In genomic region chr13:13867922-13868321, GRCm38 (mm10) we compare ENCODE assay signal across 9 mouse cellular contexts.
DNase-seq lines count a peak whose midpoint lies in the region; ATAC-seq and TF ChIP-seq lines count a peak whose summit lies in the region.
"Had no signal": no experiment of that assay in that cellular context is flagged by ENCODE, and none has a peak within 500 bp of the region (broad histone marks: within the 10 kb centered on the region; RNA-seq: fewer than 3 reads in every experiment).

No protein-coding gene starts in this region.

- no peak overlapping the region for H3K4me3 ChIP-seq in kidney, embryonic 16.5 days (ENCODE audit: low read length)
- no peak overlapping the region for H3K4me3 ChIP-seq in G1E (ENCODE audit: low read depth, low read length)
- H3K4me3 ChIP-seq in neural tube, embryonic 14.5 days (ENCODE audit: low read depth, low read length), result no peak overlapping the region
- H3K4me3 ChIP-seq in heart, embryonic 10.5 days, result no peak overlapping the region
- H3K4me3 ChIP-seq: limb, embryonic 15.5 days had no signal

- H3K9me3 ChIP-seq in kidney, embryonic 16.5 days (ENCODE audit: low read length), result no peaks in the 10 kb centered on the region
- no peaks in the 10 kb centered on the region for H3K9me3 ChIP-seq in G1E (replicated peaks)
- H3K9me3 ChIP-seq in neural tube, embryonic 14.5 days (ENCODE audit: control insufficient read depth, low read length), result no peaks in the 10 kb centered on the region
- H3K9me3 ChIP-seq in heart, embryonic 10.5 days, result no peaks in the 10 kb centered on the region
- H3K9me3 ChIP-seq: limb, embryonic 15.5 days had no signal

- H3K27ac ChIP-seq in kidney, embryonic 16.5 days (ENCODE audit: low read length), result no peak overlapping the region
- H3K27ac ChIP-seq in neural tube, embryonic 14.5 days (ENCODE audit: low read depth, low read length), result no peak overlapping the region
- H3K27ac ChIP-seq in heart, embryonic 10.5 days, result no peak overlapping the region
- H3K27ac ChIP-seq: limb, embryonic 15.5 days had no signal

- WGBS in kidney, embryonic 16.5 days, result 13% methylated on average over 3 of the region's 3 CpGs
- 10% methylated on average over 3 of the region's 3 CpGs for WGBS in neural tube, embryonic 14.5 days
- WGBS in heart, embryonic 10.5 days, result 31% methylated on average over 3 of the region's 3 CpGs

- H3K4me1 ChIP-seq in kidney, embryonic 16.5 days (ENCODE audit: insufficient read depth, low read length), result no peaks in the 10 kb centered on the region
- H3K4me1 ChIP-seq in G1E (ENCODE audit: insufficient read depth, low read depth, low read length), result peaks cover 13% of the 10 kb centered on the region
- H3K4me1 ChIP-seq in neural tube, embryonic 14.5 days (ENCODE audit: control insufficient read depth, insufficient read depth, low read length), result no peaks in the 10 kb centered on the region
- no peaks in the 10 kb centered on the region for H3K4me1 ChIP-seq in heart, embryonic 10.5 days
- H3K4me1 ChIP-seq: limb, embryonic 15.5 days had no signal

- H3K27me3 ChIP-seq in kidney, embryonic 16.5 days (ENCODE audit: insufficient read depth, low read length), result no peaks in the 10 kb centered on the region
- no peaks in the 10 kb centered on the region; the same call in 1 of the 2 replicates for H3K27me3 ChIP-seq in G1E (ENCODE audit: insufficient read depth, low read length)
- no peaks in the 10 kb centered on the region for H3K27me3 ChIP-seq in neural tube, embryonic 14.5 days (ENCODE audit: control insufficient read depth, insufficient read depth, low read length)
- no peaks in the 10 kb centered on the region for H3K27me3 ChIP-seq in heart, embryonic 10.5 days (ENCODE audit: insufficient read depth, poor library complexity, severe bottlenecking)
- H3K27me3 ChIP-seq: limb, embryonic 15.5 days had no signal

- no peak for DNase-seq in kidney, adult 9 months
- peak; percentile 32 for DNase-seq in G1E (ENCODE audit: low spot score)
- peak; percentile 46 for DNase-seq in embryo, embryonic 9.5 days (ENCODE audit: extremely low spot score)
- DNase-seq in kidney, postnatal 14 days, result peak; percentile 9
- no peak for DNase-seq in heart, embryonic 10.5 days (ENCODE audit: low spot score)
- DNase-seq in heart, adult 11 months, result no peak

- TF ChIP-seq CTCF in G1E (IDR thresholded peaks at IDR 0.05; ENCODE audit: low read depth, low read length), result peak; percentile 52

- no peak overlapping the region for H3K4me2 ChIP-seq in kidney, embryonic 16.5 days (replicated peaks; ENCODE audit: low read depth, low read length)
- no peak overlapping the region for H3K4me2 ChIP-seq in neural tube, embryonic 14.5 days (ENCODE audit: low read depth, low read length)
- H3K4me2 ChIP-seq: limb, embryonic 15.5 days had no signal

- ATAC-seq in kidney, embryonic 16.5 days (ENCODE audit: low FRiP score, low TSS enrichment), result peak; percentile 83; the same call in 1 of the 2 replicates
- peak; percentile 90 for ATAC-seq in G1E (ENCODE audit: extremely low read depth, insufficient number of reproducible peaks, low FRiP score, poor library complexity, severe bottlenecking)
- peak; percentile 97 for ATAC-seq in neural tube, embryonic 14.5 days (ENCODE audit: low read depth)

- no peak overlapping the region for H3K9ac ChIP-seq in kidney, embryonic 16.5 days (replicated peaks; ENCODE audit: low read length)
- no peak overlapping the region for H3K9ac ChIP-seq in neural tube, embryonic 14.5 days (replicated peaks; ENCODE audit: low read depth, low read length)
- H3K9ac ChIP-seq: limb, embryonic 15.5 days had no signal

- H3K36me3 ChIP-seq in kidney, embryonic 16.5 days (ENCODE audit: insufficient read depth, low read length), result no peaks in the 10 kb centered on the region
- no peaks in the 10 kb centered on the region for H3K36me3 ChIP-seq in G1E (replicated peaks)
- H3K36me3 ChIP-seq in neural tube, embryonic 14.5 days (ENCODE audit: control insufficient read depth, insufficient read depth, low read length), result no peaks in the 10 kb centered on the region
- H3K36me3 ChIP-seq in heart, embryonic 10.5 days, result no peaks in the 10 kb centered on the region
- H3K36me3 ChIP-seq: limb, embryonic 15.5 days had no signal

Comparison
In these comparisons a context has a peak if more than half of its experiments do, and no peak if none do; other contexts are left out.
1. DNase-seq: peak in G1E (single experiment), embryo, embryonic 9.5 days (single experiment) and kidney, postnatal 14 days (single experiment); none in kidney, adult 9 months (single experiment), heart, embryonic 10.5 days (single experiment) and heart, adult 11 months (single experiment).
2. Peak in every context shown above with its lines, with median percentiles within 50 percentile points of each other: ATAC-seq.